Mouse (Mus musculus) MEL (cell line): ENCODE measurements around the gene Trp53tg5.

Experiments used
- CHD1 ChIP-seq: IDR thresholded peaks from 2 replicates; pipeline ENCODE4 v1.6.1; 2012; ENCODE audit warnings: low read depth, mild to moderate bottlenecking, inconsistent platforms, low read length, improper control_type of control experiment
- CTCF ChIP-seq, 3 experiments: IDR thresholded peaks in 2 of 3; conservative IDR thresholded peaks in 1 of 3; 2 replicates each; pipeline ENCODE4 v1.5.1; 2011 to 2012; ENCODE audit warnings: low read length in 3 of 3, low read depth in 2 of 3, mild to moderate bottlenecking in 2 of 3, improper control_type of control experiment in 1 of 3, inconsistent platforms in 1 of 3, mixed read lengths in 1 of 3, moderate library complexity in 1 of 3; ENCODE audit not compliant: control insufficient read depth in 1 of 3, insufficient read depth in 1 of 3, poor library complexity in 1 of 3, severe bottlenecking in 1 of 3
- JUND ChIP-seq: IDR thresholded peaks from 2 replicates; pipeline ENCODE4 v1.6.1; 2011; ENCODE audit warnings: low read depth, mild to moderate bottlenecking, improper control_type of control experiment, low read length
- KAT2A ChIP-seq: conservative IDR thresholded peaks from 2 replicates; pipeline ENCODE4 v1.6.1; 2012; ENCODE audit warnings: low read depth, low read length, improper control_type of control experiment, inconsistent platforms
- POLR2A ChIP-seq, 2 experiments: IDR thresholded peaks; 2 replicates each; pipeline ENCODE4 v1.6.1; 2011 to 2012; ENCODE audit warnings: low read length in 2 of 2, mild to moderate bottlenecking in 2 of 2, control low read depth in 1 of 2, improper control_type of control experiment in 1 of 2, low read depth in 1 of 2, moderate library complexity in 1 of 2; ENCODE audit not compliant: control insufficient read depth in 1 of 2, insufficient read depth in 1 of 2, poor library complexity in 1 of 2

GRCm38 (mm10) chr2:164421306-164421705, 52.2 kb downstream of the Trp53tg5 start:
- no peak for TF ChIP-seq KAT2A
- TF ChIP-seq JUND: no peak
- TF ChIP-seq CTCF (IDR thresholded peaks at IDR 0.05 in 2 of 3, conservative IDR thresholded peaks at IDR 0.05 in 1 of 3; ENCODE audit: control insufficient read depth in 1 of 3, insufficient read depth in 1 of 3, low read depth in 2 of 3, low read length in 3 of 3, poor library complexity in 1 of 3, severe bottlenecking in 1 of 3): no peak
- no peak for TF ChIP-seq CHD1
- TF ChIP-seq POLR2A (IDR thresholded peaks at IDR 0.05; ENCODE audit: control insufficient read depth in 1 of 2, insufficient read depth in 1 of 2, low read depth in 1 of 2, low read length in 2 of 2, poor library complexity in 1 of 2): no peak
